Mouse (Mus musculus): ENCODE data around the gene Slc38a6. TPM values are rescaled to one million over a fixed set of nuclear protein-coding genes. Genes with fewer than 3 reads are reported as not detected.

Gene Slc38a6
- polyA plus RNA-seq, 1 experiment from 2014 or later, result 9.5 TPM

DNA sequence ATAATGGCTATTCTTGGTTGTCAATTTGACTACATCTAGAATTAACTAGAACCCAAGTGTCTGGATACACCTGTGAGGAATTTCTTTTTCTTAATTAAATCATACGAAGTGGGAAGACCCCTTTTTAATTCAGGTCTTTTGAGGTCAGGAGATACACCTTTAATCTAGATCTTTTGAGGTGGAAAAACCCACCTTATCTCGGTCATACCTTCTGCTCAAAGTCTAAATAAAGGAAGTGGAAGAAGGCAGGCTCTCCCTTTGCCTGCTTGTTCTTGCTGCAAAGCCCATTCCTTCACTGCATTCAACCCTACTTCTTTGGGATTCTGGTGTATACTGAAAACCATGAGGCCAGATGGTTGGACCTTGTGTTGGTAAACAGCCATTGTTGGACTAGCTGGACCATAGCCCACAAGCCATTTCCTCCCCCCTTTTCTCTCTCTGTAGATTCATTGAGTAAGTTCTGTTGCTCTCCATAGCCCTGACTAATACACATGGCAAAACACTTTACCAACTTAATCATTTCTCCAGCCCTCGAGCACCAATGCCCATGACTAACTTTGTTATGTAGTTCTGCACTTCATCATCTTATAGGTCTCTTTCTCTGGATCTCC is 115.0 kb downstream of the Slc38a6 start:
- H3K27me3 ChIP-seq, result no peaks in the 10 kb centered on the region
- H3K4me2 ChIP-seq (replicated peaks), result no peak overlapping the region
- no peak overlapping the region for H3K4me3 ChIP-seq
- H3K9ac ChIP-seq (replicated peaks), result no peak overlapping the region
- no peak overlapping the region for H3K27ac ChIP-seq (replicated peaks)
- H3K9me3 ChIP-seq, result no peaks in the 10 kb centered on the region
- H3K36me3 ChIP-seq, result no peaks in the 10 kb centered on the region
- H3K4me1 ChIP-seq, result peaks cover 6% of the 10 kb centered on the region; the same call in 1 of the 2 replicates
- WGBS, result 84% methylated on average over 3 of the region's 3 CpGs
- ATAC-seq (ENCODE audit: low FRiP score, low read depth), result no peak

DNA sequence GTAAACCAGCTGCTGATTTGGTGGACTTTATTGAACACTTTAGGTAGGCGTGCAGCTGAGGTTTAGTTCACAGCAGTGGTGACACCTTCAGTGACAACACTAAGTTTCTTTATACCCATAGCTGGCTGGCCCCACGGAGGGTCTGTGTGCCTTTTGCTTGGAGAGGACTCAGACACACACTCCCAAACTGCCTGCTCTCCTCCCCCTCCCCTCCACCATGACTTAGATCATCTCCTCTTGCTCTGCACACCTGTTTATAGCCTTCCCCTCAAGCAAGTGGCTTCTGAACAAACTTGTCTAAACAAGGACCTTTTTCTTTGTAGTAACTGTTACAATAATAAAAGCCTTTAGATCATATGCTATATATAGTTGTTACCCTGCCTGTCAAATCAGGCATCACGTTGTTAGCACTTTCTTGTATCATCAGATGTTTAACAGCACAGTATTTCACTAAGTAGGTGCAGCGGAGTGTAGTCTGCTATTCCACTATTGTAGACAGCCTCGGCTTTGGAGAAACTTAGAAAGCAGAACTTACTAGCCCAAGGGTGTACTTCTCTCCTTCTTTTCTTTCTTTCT is 115.6 kb downstream of the Slc38a6 start:
- 83% methylated on average over 5 of the region's 5 CpGs for WGBS

DNA sequence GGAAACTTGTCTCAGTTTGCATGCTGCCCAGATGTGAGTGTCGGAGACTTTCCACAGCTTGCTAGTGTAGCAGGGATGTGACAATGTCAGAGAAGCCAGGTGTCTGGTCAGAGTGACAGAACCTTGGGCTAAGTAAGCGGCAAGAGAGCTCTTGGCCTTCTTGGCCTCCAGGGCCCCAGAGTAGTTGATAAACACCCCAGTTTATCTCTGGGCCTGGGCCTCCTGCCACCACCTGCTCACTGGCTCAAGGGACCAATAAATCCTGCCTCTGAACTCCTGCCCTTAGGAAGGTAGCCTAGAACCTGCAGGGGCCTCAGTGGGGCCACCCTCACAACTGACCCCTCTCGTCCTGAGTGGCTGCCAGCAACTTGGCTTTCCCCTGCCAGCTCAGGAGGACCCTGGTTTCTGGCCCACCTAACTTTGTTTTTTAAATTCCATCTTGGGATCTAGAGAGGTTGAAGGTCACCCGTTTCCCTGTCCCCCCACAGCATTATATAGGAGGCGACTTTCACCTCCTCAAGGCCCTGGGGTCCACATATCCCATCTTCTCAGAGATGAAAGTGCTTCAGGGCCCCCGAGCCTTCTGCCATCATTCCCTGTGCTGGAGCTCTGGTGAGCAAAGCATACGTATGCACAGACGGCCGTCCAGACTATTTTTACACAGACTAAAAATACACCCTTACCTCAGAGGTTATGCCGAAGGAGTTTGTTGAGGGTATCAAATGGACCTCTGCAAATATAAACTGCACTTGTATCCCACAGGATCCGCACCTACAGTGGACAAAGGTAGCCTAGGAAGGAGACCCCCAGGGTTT is 116.5 kb downstream of the Slc38a6 start:
- Histone ChIP-seq H3K27ac (replicated peaks) (no peak overlapping the region), H3K4me2 (replicated peaks) (no peak overlapping the region), H3K27me3 (no peaks in the 10 kb centered on the region), H3K4me3 (no peak overlapping the region), H3K36me3 (no peaks in the 10 kb centered on the region), H3K9ac (replicated peaks) (no peak overlapping the region), H3K9me3 (no peaks in the 10 kb centered on the region), H3K4me1 (peaks cover 6% of the 10 kb centered on the region; the same call in 1 of the 2 replicates)
- 91% methylated on average over 11 of the region's 11 CpGs for WGBS
- no peak for ATAC-seq (ENCODE audit: low FRiP score, low read depth)

More for the DNA sequence above, 115.6 kb downstream of the Slc38a6 start:
- H3K4me1 ChIP-seq, result peaks cover 6% of the 10 kb centered on the region; the same call in 1 of the 2 replicates
- no peak for ATAC-seq (ENCODE audit: low FRiP score, low read depth)
- H3K36me3 ChIP-seq, result no peaks in the 10 kb centered on the region
- no peak overlapping the region for H3K9ac ChIP-seq (replicated peaks)
- H3K9me3 ChIP-seq, result no peaks in the 10 kb centered on the region
- no peak overlapping the region for H3K27ac ChIP-seq (replicated peaks)
- H3K27me3 ChIP-seq, result no peaks in the 10 kb centered on the region
- no peak overlapping the region for H3K4me3 ChIP-seq
- H3K4me2 ChIP-seq (replicated peaks), result no peak overlapping the region

Other genes with a start within 250 kb of the Slc38a6 start
- 7.8 and 13.6 TPM in 2 replicates for gene Six1, start 232.9 kb upstream of the Slc38a6 start, polyA plus RNA-seq (2016; fragmentation: Nextera tagmentation; extraction: Ambion mirVana)
- gene Six4, start 173.3 kb upstream of the Slc38a6 start, polyA plus RNA-seq (2016; fragmentation: Nextera tagmentation; extraction: Ambion mirVana), result 2.0 and 2.4 TPM in 2 replicates
- gene Mnat1, start 163.1 kb upstream of the Slc38a6 start, polyA plus RNA-seq (2016; fragmentation: Nextera tagmentation; extraction: Ambion mirVana), result 27.6 and 28.5 TPM in 2 replicates
- 16.8 and 17.8 TPM in 2 replicates for gene Trmt5, start 69 bp upstream of the Slc38a6 start, polyA plus RNA-seq (2016; fragmentation: Nextera tagmentation; extraction: Ambion mirVana)